Mouse (Mus musculus) bone marrow, adult 2 months (tissue): ENCODE measurements around the gene Tomm40.

Source experiments
- CTCF ChIP-seq: fragments of 200-500 bp; IDR thresholded peaks from 2 replicates; pipeline ENCODE4 v1.5.1; 2011; ENCODE audit warnings: low read length, control low read depth; ENCODE audit not compliant: control insufficient read depth, insufficient read depth
- POLR2A ChIP-seq: fragments of 200-500 bp; IDR thresholded peaks from 2 replicates; pipeline ENCODE4 v1.6.1; 2011; ENCODE audit warnings: low read depth, mild to moderate bottlenecking, control low read depth, low read length, borderline replicate concordance; ENCODE audit not compliant: control insufficient read depth

- TF ChIP-seq CTCF (no peak), POLR2A (no peak)
Measured at GRCm38 (mm10) chr7:19763829-19764477, 48.7 kb upstream of the Tomm40 start.
